Mouse (Mus musculus) CD4-positive, CD25-positive, alpha-beta regulatory T cell, adult 2 months (primary cell): Measurements from ENCODE around the gene Prpf40a.
A peak's percentile ranks its signal among the peaks of the same experiment; 100 is the strongest.

Experiments used
- DNase-seq: peaks from one replicate; pipeline ENCODE4 v3.0.0-alpha.2; 2012; ENCODE audit warnings: low read depth, low spot score

Prpf40a gene

DNA sequence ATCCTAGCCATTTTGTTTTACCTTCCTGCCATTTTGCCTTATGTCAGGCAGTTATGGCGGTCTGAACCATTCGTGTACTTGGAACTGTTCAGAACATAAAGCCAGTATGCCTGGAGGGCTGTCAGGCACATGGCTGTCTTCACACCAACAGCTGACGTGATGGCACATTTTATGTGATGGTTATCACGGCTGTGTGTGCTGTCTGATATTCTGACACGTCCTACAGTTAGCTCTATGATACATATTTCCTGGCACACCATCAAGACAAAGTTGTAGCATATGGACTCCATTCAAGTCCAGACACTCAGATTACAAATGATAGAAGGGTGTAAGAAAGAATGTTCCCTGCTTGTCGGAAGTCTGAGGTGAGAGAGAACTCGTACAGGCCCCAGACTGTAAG lies 85.0 kb downstream of the Prpf40a start:
- DNase-seq: no peak

DNA sequence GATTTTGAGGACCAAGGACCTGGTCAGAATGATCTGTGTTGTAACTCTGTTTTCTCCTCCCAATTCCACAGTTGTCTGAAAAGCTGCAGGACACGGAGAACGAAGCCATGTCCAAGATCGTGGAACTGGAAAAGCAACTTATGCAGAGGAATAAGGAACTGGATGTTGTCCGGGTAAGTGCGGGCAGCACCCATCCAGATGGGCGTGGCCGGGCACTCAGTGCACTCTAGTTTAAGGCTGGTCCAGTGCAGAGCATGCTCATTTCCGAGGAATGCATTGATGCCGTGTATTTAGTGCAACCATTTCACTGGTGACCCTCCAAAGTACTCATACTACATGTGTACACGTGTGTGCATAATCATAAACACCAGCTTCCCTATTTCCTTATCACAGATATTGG lies 85.7 kb downstream of the Prpf40a start:
- DNase-seq: no peak

DNA sequence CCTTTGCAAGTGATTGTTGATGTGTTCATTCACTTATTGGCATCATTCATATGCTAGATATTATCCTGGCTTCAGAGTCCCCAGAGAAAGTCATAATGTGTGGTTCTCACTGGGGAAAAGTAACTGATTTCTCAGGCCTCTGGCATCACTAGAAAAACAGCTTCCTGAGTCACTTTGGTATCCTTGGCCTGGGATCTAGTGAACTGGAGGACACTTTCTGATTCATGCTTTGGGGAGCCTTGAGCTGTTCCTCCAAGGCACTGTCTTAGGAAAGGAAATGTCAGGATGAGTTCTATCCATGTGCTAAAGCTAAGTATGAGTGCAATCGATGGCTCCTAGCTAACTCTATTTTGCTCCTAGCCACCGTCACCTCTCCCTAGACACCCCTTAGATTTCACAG lies 88.2 kb downstream of the Prpf40a start:
- DNase-seq: no peak

DNA sequence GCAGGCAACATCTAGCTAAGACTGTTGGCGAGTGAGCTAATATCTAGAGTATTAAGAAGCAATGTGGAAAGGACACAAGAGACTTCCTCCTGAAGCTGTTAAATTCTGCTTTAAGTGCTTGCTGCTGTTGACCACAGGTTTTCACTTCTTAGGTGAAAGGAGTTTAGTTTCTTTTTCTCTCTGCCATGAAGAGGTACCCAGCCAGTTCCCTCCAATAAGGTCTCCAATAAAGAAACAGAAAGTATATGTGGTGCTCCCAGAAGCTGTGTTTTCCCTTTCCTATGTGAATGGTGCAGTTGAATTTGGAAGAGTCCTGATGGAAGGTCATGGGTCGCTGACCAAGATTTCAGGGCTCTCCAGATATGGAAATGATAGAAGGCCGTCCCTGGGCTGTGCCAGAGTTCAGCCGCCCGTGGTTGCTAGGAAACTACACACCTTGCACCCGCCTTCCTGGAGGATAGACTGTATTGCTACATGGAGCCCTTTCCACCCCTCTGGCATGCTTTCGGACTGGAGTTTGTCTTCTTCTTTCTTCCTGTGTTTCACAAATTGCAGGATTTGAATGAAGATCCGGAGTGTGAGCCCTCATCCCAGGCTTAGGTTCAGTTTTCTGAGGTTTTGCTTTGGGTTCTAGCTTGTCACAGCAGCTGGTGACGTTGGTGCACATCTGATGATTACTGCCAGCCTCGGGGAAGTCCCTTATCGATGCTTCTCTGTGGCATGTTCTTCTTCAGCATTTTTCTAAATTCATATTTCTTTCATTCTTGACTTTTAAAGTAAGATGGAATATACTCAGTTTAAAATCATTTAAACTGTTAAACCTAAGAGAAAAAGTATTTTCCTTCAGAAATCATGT lies 89.0 kb downstream of the Prpf40a start:
- DNase-seq: peak; percentile 46

DNA sequence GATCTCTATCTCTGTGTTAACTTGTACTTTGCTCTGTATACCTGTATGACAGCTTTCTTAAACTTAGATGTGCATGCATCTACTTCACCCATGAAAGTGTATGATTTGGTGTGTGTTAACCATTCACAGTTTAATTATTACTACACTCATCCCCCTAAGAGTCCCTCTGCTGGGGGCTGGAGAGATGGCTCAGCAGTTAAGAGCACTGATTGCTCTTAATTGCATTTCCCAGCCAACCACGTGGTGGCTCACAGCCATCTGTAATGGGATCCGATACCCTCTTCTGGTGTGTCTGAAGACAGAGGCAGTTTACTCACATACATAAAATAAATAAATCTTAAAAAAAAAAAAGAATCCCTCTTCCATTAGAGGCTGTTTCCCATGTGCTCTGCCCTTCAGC lies 91.0 kb downstream of the Prpf40a start:
- no peak for DNase-seq

DNA sequence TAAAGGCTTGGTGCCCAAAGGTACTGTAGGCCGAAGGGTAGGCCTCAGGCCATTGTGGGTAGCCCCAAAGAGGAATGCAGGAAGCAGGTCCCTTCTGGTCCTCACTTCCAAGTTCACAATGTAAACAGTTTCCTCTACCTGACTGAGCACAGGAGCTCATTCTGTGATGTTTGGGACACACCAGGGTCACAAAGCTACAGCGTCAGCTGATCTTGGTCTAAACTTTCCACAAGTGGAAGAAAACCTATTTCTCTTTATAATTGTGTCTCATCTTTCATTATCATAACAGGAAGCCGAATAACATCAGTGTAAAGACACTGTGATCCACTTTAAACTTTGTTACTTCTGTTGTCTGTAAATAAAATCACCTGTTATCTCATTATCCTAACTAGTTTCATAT lies 95.6 kb downstream of the Prpf40a start:
- DNase-seq: peak; percentile 17

DNA sequence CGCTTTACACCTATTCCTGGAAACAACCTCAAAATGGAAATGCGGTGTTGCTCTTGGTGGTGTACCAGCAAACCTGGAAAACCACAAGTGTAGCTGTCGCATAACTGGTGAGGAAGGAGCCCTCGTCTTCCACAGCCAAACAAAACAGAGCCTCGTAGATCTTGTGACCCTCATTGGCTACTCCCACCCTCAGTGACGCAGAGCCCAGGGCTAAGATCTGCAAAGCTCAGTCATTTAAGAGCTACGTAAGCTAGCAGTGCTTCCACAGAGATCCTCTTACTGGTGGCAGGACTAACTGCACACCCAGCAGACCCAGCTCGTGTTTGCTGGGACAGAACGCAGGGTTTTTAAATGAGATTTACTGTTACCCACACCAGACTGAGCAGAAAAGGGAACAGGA lies 96.1 kb downstream of the Prpf40a start:
- peak; percentile 53 for DNase-seq

DNA sequence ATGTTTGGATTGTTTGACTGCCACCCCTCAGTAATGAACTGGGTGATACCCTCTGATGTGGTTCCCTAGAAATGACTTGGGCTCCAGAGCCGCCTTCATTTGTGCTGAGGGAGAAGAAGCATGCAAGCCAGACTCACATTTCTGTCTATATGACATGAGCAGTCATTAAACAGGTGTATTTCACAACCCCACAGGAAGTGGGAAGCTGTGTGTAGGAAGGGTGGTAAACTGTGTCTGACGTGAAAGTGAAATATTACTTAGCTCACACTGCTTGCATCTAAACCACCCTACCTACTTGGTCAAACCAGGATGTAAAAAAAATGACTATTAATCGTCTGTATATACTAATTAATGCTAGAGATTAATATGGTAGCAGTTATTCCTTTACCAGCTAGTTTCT lies 102.3 kb downstream of the Prpf40a start:
- peak; percentile 46 for DNase-seq

DNA sequence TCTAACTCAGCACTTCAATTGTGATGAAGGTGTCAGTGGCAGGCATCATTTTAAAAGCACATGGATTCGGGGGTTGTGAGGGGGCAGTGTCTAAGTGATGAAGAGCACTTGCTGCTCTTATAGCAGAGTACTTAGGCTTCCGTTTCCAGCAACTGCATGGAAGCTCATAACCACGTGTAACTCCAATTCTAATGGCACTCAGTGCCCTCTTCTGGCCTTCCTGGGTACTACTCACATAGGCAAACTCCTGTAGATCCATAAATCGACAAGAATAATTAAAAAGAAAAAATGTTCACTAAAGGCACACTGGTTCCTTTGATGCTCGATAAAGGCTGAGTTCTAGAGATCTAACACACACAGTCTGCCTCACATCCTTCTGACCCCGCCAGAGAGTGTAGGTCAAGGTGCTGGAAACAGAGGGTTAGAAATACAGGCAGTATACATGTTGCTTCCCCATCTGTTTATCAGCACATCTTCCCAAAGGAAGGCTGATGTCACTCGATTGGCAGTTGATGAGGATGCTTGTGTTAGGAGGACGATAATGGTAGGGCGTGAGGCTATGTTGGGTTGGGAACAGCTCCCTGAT lies 105.4 kb downstream of the Prpf40a start:
- DNase-seq: peak; percentile 64
